Mouse (Mus musculus) ZHBTc4 (cell line): ENCODE results near the gene Ube2n.
A peak's percentile ranks its signal among the peaks of the same experiment; 100 is the strongest.

ENCODE experiments used
- DNase-seq: peaks from one replicate; pipeline ENCODE4 v3.0.0-alpha.2; 2011; ENCODE audit warnings: low read depth, low spot score

Ube2n gene

DNA sequence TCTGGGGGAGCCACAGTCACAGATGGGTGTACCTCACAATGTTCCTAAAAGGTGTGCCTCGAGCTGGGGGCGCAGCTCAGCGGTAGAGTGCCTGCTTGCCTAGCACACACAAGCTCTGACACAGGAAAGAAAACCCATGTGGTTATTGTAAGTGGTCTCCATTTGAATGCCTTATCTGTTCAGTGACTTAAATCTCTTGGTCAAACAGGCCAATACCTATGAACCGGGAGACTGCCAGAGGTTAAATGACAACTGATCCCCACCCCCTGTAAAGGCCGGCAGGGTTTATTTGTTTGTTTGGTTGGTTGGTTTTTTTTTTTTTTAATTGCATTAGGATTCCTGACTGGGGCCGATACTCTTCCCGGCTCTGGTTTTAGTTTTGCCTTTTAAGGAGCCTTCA lies 44.5 kb downstream of the Ube2n start:
- no peak for DNase-seq

DNA sequence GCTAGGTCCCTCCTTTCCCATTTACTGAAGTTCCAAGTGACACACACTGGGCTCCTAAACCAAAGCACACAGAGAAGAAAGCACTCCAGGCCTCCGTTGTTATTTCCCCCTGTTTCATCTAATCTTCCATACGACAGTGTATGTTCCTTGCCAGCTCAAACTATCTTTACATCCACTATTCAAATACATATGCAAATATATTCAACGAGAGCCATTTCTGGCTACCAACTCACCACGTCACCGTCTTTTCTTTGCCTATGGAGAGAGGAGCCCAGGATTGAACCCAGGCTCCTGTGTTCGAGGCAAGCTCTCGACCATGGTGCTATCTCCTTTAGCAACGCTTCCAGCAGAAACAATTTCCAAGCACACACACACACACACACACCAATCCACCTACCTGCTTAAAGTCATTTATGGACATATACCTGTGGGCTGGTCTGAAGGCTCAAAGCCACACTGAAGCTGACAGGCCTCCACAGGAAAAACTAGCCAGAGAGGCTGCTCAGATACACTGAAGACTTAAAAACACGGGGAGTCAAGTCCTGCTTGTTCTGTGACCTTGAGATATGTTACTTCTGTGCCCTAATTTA lies 45.5 kb downstream of the Ube2n start:
- DNase-seq: no peak

DNA sequence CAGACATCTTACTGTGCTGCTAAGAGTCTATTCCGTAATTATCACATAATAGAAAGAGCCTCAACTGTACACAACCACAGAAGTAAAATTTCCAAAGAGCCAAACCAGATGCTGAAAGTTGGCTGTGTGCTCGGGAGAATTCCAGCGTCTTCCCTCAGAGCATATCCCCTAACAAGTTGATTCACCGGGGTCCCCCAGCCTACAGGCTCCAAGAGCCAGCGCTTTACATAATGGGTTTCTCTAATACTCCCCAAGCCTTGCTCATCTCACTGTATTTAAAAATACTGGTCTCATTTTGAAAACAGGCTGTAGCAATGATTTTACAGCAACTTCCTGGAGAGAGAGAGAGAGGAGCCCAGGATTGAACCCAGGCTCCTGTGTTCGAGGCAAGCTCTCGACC lies 46.7 kb downstream of the Ube2n start:
- DNase-seq: no peak

DNA sequence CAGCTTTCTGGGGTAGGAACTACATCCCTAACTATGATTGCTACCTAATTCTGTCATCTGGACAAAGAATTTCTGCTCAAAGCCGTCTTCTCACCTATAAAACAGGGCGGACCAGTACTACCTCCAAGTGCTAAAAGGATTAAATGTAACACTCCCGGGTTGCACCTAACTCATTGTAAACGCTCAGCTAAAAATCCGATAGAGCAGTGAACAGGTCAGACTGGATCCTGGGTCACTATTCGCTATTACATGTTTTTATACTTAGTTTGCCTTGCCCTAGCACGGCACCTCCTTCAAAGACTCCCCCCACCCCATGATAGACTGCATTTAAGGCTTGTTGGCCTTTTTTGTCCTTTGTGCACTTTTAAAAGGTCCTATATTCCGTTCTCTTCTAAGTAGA lies 47.5 kb downstream of the Ube2n start:
- no peak for DNase-seq

DNA sequence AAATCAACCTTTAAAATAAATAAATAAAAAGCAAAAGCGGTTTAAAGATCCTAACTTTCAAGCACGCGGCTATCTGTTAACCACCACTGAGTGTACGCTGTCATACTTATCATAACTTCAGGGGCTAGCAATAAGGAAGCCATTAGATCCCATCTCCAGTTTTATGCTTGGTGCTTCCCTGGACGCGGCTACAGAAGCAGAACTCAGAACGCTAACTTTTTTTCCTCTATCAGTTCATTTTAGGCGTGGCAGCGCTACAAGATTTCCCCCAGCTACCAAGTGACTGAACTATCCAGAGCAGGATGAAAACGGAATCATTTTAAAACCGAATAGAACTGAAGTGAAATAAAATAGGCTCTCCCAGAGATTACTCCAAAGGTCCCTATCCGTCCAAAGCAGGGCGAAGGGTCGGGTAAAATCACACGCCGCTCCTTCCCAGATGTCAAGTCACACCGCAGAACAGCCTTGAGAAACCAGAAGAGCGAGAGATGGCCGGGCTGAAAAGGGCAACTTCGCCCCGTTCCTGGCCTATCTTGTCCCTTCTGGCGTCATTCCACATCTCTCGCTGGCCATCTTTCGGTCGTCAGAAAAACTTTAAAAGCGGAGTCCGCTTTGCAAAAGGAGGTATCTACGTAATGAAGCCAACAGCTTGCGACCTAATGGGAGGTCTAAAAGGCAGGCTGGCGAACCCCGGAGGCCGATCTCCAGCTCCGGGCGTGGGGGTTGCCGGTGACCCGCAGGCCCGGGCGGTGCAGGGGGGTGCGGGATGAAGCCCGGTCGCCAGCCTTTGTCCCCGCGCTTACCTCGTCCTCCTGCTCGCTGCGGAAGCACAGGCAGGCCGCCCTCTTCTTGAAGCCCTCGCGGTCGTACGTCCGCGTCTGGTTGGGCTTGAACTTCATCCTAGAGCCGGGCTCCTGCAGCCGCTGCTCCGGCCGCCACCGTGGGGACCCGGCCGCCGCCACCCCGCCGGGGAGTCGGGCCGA lies 48.2 kb downstream of the Ube2n start:
- peak; percentile 52 for DNase-seq

DNA sequence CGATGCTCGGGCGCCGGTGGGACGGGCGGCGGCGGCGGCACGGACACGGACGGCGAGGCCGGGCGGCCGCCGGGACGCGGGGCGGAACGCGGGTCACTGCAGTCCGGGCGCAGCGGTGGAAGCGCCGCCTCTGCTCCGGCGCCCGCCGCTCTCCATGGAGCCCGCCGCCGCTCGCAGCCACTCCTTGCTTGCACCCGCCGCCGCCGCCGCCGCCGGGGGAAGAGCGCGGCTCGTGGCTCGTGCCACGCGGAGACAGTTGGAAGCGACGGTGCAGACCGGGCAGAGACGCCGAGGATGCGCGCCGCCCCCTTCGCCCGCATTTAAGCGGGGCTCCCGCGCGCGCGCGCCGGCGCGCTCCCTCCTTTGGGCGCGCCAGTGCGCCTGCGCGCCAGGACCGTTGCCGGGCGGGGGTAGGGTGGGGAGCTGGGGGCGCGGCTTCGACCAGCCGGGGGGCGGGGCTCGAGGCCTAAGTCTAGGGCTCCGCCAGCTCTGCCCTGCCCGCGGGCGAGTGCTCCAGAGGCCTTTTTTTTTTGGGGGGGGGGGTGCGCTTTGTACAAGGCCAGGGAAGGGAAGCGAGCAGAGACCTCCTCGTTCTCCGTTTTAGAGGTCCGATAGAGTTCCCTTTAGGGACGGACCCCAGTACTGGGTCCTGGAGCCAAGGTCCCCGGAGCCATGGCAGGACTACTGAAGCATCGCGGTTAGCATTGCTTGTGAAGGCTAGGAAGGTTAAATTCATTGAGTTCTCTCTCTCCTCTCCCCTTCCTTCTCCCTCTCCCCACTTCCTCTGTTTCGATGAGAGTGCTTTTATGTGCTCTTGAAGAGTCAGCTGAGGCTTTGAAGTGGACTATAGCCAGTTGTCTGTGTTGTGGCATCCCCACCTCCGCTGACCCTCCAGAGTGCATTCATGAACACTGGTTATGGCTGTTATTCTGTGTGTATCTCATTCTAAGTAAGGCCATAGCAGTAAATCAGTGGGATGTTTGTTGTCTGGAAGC lies 49.2 kb downstream of the Ube2n start, which contains the start of gene Nudt4:
Nudt4 (minus strand) TSS at position 296 of the 995 bp plus-strand sequence.
- DNase-seq: peak; percentile 95

DNA sequence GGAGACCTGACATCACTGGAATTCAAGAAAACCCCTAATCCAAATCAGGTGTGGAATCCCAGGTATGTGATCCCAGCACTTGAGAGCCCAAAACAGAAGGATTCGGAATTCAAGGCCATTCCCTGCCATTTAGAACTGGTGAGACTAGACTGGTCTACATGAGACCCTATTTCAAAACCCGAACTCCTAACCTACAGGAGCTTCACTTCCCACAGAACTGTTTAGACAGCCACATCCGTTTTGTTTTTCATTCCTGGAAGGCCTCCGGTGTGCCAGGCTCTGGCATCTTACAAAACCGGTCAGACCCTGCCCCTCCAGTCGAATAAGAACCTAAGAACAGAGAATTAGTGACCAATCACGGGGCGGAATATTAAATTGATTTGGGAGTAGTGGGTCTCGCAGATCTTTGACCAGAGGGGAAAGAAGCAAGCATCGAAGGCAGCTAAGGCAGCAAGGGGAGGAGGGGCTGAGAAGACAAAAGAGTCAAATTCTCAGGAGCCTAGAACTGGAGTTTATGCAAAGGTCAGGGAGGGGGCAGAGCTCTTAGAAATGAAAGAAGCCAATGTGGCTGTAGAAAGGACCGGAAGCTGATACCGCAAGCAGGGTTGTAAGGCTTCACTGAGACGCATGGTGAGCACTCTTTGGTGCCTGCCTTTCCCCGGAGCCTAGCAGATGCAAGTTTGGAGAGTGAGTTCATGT lies 50.4 kb downstream of the Ube2n start:
- peak; percentile 91 for DNase-seq

DNA sequence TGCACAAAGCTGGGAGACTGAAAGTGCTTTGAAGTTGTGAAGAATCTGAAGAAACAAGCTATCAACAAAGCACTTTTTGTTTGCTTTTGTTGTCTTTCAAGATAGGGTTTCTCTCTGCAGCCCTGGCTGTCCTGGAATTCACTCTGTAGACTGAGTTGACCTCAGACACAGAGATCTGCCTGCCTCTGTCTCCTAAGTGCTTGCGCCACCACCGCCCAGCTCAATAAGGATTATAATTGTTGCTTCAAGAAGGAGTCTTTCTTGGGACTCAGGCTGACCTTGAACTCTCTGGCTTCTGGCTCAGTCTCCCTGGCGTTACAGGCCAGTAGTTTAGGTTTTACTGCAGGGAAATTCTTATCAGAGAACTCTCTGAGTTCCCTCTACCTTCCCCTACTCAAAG lies 51.8 kb downstream of the Ube2n start:
- peak; percentile 80 for DNase-seq

DNA sequence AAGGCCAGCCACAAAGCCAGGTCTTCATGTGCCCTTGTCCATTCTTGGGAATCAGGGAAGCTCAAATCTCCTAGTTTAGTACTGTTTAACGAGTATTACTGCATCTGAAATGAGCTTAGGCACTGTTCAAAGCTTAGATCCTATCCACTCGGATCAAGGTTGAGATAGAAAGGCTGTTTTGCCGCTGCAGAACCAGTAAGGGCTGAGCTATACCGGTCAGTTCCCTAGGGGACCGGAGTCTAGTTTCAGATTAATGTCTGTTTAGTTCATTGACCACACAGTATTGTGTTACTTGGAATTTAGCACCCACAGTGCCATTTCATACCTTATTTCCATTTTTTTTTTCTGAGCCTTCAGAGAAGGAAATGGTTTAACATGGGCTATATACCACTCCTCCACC lies 52.6 kb downstream of the Ube2n start:
- DNase-seq: peak; percentile 5

DNA sequence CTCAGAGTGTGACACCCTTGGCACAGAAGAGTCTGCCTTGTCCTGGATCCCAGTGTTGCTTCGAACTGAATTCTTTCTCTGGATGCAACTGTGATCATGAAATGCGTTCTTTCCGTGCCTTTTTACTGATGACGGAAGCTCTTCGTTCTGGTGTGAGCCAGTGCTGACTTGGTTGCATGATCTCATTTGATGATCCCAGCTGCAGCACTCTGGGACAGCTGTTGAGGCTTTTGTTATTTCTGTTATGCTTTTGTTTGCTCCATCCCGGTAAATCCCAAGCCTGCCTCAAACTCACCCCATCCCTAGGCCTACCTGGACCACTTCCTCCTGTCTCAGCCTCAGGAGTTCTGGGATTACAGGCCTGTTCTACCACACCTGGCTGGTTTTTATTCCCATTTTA lies 53.1 kb downstream of the Ube2n start:
- DNase-seq: peak; percentile 50

DNA sequence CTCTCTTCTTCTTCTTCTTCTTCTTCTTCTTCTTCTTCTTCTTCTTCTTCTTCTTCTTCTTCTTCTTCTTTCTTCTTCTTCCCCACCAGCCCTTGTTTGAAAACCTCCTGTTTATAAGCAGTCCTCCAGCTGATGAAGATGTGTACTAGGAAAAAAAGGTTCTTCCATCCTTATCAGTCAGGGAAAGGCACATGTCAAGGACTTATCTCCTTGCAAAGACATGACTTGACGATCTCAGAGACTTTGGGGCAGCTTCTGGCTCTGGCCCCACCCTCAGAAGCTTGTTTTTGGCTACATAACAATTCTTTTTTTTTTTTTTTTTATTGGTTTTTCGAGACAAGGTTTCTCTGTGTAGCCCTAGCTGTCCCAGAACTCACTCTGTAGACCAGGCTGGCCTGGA lies 54.5 kb downstream of the Ube2n start:
- DNase-seq: no peak

DNA sequence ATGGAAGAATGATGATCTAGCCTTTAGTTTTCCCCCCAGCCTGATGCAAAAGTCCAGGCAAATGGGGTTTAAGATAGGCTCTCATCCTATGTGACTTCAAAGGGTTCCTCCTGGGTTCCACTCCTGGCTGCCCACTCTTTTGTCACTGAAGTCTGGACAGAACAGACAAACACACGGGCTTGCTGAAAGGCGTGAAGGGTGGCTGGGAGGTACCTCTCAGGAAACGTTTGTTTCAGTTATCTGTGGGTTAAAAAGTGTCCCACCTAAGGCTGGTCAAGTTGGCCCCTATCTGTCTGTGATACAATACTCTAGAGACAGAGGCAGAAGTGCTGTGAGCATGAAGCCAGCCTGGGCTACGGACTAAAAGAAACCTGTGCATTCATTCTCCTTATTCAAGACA lies 60.0 kb downstream of the Ube2n start:
- no peak for DNase-seq

DNA sequence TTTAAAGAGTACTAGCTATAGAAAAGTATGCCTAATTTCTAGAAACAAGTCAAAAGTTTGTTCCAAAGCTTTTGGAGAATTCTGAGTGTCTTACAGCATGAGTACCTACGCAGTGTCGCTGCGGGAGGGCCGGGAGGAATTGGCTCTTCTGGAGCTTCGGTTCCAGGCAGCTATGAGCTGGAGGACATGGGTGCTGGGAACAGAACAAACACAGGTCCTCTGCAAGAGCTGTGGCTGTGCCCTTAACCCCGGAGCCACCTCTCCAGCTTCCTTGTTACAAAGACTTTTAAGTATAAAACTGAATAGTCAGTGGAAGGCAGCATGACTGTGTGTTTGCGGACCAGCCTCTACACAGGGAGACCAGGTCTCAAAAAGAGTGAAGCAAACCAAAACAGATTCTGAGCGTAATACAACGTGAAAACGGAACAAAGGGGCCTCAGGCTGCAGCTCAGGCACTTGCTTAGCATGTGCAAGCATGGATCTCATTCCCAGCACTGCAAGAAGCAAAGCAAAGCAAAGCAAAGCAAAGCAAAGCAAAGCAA lies 61.0 kb downstream of the Ube2n start:
- DNase-seq: no peak

DNA sequence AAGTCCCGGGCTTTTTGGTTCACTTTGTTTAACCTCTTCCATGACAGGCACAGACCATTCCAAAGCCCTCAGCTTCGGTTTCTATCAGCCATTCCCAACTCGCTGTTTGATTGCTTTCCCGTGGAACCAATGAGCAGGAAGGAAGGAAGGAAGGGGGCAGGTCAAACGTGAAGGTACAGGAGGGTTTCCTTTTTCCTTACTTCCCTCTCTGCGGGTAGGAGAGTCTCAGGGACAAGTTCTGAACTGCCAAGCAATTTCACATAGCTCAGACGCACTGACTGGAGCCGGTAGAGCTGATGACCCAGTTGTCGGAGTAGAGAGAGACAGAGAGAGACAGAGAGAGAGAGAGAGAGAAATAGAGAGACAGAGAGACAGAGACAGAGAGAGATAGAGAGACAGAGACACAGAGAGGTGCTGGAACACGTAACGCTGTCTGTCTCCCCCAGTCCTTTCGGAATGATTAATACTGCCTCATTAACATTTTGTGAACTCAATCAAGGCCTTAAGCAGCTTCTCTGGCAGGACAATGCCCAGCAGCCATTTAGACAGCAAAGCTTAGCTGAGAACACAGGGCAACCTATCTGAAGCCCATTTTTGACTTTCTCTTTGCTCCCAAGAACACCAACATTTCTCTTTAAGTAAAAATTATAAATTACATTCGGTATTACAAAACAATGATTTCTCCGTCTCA lies 62.1 kb downstream of the Ube2n start:
- peak; percentile 82 for DNase-seq

DNA sequence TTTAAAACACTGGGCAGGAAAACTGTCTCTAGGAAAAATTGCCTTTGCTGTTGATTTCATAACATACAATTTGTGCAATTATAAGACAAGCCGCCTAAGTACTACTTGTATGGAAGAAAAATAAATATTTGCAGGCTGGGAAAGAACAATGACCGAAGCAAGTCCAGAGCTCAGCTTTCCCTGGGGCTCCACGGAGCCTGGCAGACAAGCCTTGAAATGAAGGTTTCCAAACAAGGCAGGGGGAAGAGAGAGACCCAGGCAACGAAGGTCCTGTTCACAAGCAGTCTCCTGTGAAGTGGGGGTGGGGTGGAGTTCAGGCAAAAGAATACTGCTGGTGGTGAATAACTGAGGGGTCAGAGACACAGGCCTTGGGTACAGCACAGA lies 62.6 kb downstream of the Ube2n start:
- DNase-seq: no peak

DNA sequence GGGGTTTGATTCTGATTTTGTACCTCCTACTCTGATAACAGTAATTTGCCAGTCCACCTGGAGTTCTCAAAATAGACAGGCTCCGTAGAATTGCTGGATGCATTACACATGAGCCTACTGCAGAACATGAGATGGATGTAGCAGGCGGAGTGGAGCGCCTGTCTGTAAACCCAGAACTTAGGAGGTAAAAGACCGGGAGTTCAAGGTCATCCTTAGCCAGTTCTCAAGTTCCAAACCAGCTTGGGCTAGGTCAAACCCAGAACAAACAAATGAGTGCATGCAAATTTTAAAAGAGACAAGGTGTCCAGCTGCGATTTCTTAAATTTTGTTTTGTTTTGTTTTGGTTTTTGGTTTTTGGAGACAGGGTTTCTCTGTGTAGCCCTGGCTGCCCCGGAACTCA lies 70.6 kb downstream of the Ube2n start:
- peak; percentile 52 for DNase-seq

DNA sequence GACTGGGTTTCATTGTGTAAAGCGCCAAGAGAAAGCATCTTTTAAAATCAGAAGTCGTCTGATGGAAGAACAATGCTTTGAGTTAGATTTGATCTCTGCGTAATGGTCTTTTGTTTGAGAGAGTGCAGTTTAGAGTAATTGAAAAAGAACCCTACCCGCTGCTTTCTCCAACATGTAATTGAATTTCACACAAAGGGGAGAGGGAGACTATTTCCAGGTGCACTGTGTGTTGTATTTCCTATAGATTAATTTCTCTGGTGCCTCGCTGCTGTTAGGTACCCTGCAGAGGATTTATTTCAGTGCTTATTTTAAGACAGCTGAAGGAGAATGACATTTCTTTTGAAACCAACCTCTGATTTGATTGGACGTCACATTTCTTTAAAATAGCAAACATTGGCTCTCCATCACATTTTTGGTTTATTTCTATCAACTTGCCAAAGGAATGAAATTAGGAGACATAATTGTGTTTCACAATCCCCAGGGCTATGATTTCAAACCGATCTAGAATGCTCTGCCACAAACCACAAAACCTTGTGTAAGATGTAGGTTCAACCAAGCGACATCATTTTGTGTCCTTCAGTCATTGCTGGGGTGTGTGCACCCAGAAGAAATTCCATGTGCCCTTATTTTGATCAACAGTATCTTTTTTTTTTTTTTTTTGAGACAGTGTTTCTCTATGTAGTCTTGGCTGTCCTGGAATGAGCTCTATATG lies 72.7 kb downstream of the Ube2n start:
- no peak for DNase-seq

DNA sequence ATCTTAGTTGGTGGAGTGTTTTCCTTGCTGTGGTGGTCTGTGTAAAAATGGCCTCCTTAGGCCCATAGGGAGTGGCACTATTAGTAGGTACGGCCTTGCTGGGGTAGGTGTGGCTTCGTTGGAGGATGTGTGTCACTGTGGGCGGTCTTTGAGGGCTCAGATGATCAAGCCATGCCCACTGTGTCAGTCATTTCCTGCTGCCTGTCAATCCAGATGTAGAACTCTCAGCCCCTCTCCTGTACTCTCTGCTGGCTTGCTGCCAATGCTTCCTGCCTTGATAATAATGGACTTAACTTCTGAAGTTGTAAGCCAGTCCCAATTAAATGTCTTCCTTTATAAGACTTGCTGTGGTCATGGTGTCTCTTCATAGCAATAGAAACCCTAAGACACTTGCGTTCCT lies 74.3 kb downstream of the Ube2n start:
- DNase-seq: peak; percentile 67

DNA sequence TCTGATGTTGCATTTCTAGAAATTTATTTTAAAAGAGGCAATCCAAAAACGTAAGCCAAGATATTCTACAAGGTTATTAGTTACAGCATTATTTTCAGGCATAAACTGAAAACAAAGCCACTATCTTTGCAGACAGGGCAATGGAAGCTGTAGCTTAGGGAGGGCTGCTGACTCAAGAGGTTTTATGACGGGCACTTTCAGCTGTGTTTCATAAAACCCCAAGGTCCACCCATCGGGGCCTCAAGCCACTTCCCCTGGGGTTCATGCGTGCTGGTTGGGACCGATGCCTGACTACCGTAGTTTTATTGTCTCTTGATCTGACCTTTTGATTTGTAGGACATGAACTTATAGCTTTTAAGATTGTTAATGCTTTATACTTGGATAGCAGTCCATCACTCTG lies 75.3 kb downstream of the Ube2n start:
- no peak for DNase-seq

DNA sequence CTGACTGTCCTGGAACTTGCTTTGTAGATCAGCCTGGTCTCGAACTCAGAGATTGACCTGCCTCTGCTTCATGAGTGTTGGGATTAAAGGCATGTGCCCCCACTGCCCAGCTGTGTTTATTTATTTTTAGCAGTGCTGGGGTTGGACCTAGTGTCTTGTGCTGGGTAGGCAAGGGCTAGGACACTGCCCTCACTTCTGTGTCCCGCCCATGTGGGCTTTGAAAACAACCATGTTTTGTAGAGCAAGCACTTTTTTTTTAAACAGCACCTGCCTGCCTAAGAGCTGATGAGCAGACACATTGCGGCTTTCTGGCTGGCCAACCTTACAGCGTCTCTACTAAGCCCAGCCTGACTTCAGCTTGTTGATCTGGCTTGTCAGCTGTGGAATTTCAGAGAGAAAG lies 76.3 kb downstream of the Ube2n start:
- DNase-seq: no peak
